Mouse (Mus musculus): Measurements from ENCODE around the gene Slc10a1. TPM values are rescaled to one million over a fixed set of nuclear protein-coding genes. Genes with fewer than 3 reads are reported as not detected.
"Not testable (repeated sequence)": the region's sequence is repeated elsewhere in the genome, so short reads cannot be mapped to it uniquely, and the experiment has no call there.

The Slc10a1 gene
- total and polyA plus RNA-seq, 2 experiments = 508 to 1,387 TPM

DNA sequence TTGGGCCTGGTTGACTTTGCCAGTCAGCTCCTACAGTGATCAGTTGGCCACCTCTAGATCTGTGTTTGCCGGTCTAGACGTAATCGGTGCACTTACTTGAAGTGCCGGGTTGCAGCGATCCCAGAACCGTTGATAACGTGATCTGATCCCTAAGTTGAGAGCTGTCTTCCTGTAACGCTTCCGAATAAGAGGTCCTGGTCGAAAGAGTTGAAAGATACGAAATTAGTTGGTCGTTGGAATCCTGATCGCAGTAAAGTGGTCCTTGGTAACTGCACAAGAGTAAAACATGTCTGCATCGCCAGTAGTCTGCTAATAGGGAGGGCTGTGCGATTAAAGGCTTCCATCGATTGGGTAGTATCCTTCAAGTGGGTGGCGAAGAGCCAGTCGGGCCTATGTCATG lies 20.3 kb downstream of the Slc10a1 start:
- DNase-seq (ENCODE audit: extremely low read depth, low read depth, low spot score) = peak; percentile 61
- 33% methylated on average over 18 of the region's 18 CpGs for WGBS
- H3K4me1 ChIP-seq (ENCODE audit: control insufficient read depth, insufficient read depth, low read length) = peaks cover 23% of the 10 kb centered on the region
- TF ChIP-seq POLR2A (IDR thresholded peaks at IDR 0.05; ENCODE audit: extremely low read depth, insufficient read depth, low read length) (no peak), CTCF (IDR thresholded peaks at IDR 0.05; ENCODE audit: low read depth, low read length) (no peak)
- H3K9ac ChIP-seq (ENCODE audit: low read depth, low read length) = peak overlapping the region; percentile 58
- peak overlapping the region; percentile 44 for H3K4me3 ChIP-seq (ENCODE audit: insufficient read depth, low read depth, low read length)
- no peaks in the 10 kb centered on the region for H3K27me3 ChIP-seq (ENCODE audit: control insufficient read depth, insufficient read depth, low read length)
- peaks cover 15% of the 10 kb centered on the region for H3K79me2 ChIP-seq (ENCODE audit: control insufficient read depth, insufficient read depth, low read length)
- peaks cover 56% of the 10 kb centered on the region for H3K36me3 ChIP-seq (ENCODE audit: control insufficient read depth, insufficient read depth, low read length)
- peak overlapping the region; percentile 3 for H3K27ac ChIP-seq (replicated peaks; ENCODE audit: insufficient read depth, low read depth, low read length)

DNA sequence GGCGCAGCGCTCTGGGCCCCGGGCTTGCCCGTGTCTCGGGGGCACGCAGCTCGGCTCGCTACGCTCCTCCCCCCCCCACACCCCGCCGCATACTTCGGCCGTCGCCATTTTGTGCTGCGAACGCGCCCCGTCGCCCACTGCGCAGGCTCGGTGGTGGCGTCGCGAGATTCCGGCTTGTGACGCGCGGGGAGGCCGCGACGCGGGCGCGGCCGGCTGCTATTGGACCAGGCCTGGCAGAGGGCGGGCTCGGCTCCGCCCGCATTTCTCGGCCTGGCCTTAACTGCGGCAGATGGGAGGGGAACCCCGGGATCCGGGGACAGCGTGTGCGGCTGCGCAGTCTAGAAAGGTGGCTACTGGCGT lies 22.5 kb downstream of the Slc10a1 start:
- WGBS = under 1% methylated on average over 38 of the region's 47 CpGs
- Histone ChIP-seq H3K27ac (replicated peaks; ENCODE audit: insufficient read depth, low read depth, low read length) (peak overlapping the region; percentile 96), H3K79me2 (ENCODE audit: control insufficient read depth, insufficient read depth, low read length) (peaks cover 15% of the 10 kb centered on the region), H3K9ac (ENCODE audit: low read depth, low read length) (peak overlapping the region; percentile 97), H3K4me1 (ENCODE audit: control insufficient read depth, insufficient read depth, low read length) (peaks cover 17% of the 10 kb centered on the region), H3K27me3 (ENCODE audit: control insufficient read depth, insufficient read depth, low read length) (no peaks in the 10 kb centered on the region), H3K4me3 (ENCODE audit: insufficient read depth, low read depth, low read length) (peak overlapping the region; percentile 93), H3K36me3 (ENCODE audit: control insufficient read depth, insufficient read depth, low read length) (peaks cover 37% of the 10 kb centered on the region)
- peak; percentile 22 for TF ChIP-seq POLR2A (IDR thresholded peaks at IDR 0.05; ENCODE audit: extremely low read depth, insufficient read depth, low read length)
- no peak for TF ChIP-seq CTCF (IDR thresholded peaks at IDR 0.05; ENCODE audit: low read depth, low read length)
- DNase-seq (ENCODE audit: extremely low read depth, low read depth, low spot score) = peak; percentile 76

DNA sequence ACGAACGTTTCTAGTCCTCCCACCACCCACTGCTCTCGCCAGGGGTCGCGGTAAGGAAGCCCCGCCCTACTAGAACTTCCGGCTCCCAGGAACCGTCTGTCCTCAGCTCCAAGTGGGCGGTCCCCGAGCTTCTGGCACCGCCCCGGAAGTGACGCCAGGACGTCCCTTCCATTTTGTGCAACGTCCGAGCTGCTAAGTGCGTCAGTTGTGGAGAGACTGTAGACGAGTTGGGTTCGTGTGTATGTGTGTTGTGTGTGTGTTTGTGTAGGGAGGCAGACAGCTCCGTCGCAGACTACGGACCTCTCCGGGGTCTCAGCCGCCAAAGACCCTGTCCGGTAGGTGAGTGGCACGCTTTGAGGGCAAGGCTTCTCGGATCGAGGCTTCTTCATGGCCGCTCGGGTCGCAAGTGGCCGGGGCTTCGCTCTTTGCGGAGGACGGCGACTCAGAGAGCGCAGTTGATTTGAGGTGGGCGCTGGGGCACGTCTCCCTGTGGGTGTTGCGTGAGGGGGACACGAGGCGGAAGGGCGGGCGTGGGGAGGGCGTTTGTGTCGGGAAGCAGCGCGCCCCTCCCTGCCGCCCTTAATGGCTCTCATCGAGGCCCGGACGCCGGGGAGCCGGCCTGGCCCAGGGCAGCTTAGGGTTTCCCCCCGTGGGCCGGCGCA lies 23.0 kb downstream of the Slc10a1 start, which contains the start of gene Srsf5:
Gene Srsf5, plus strand, starts transcription at position 171 of the 662 bp plus-strand sequence.
- Histone ChIP-seq H3K27ac (replicated peaks; ENCODE audit: insufficient read depth, low read depth, low read length) (peak within 1 kb of the TSS; percentile 96), H3K27me3 (ENCODE audit: control insufficient read depth, insufficient read depth, low read length) (no peaks in the 10 kb centered on the region), H3K79me2 (ENCODE audit: control insufficient read depth, insufficient read depth, low read length) (peaks cover 15% of the 10 kb centered on the region), H3K4me3 (ENCODE audit: insufficient read depth, low read depth, low read length) (peak within 1 kb of the TSS; percentile 93), H3K9ac (ENCODE audit: low read depth, low read length) (peak within 1 kb of the TSS; percentile 97), H3K36me3 (ENCODE audit: control insufficient read depth, insufficient read depth, low read length) (peaks cover 32% of the 10 kb centered on the region), H3K4me1 (ENCODE audit: control insufficient read depth, insufficient read depth, low read length) (peaks cover 15% of the 10 kb centered on the region)
- peak; percentile 89 for DNase-seq (ENCODE audit: extremely low read depth, low read depth, low spot score)
- WGBS = under 1% methylated on average over 57 of the region's 57 CpGs
- TF ChIP-seq CTCF (IDR thresholded peaks at IDR 0.05; ENCODE audit: low read depth, low read length) (peak; percentile 33; the same call in 1 of the 2 replicates), POLR2A (IDR thresholded peaks at IDR 0.05; ENCODE audit: extremely low read depth, insufficient read depth, low read length) (peak; percentile 94)

DNA sequence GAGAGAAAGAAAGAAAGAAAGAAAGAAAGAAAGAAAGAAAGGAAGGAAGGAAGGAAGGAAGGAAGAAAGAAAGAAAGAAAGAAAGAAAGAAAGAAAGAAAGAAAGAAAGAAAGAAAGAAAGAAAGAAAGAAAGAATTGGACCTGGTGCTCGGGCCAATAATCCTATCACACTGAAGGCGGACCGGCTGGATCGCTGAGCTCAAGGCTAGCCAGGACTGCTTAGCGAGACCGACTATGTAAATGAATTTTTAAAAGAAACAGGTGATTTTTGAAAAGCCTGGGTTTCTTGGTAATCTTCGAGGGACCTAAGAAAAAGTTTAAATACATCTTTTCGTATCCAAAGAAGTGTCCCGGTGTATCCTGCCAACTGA lies 23.6 kb downstream of the Slc10a1 start:
- peaks cover 15% of the 10 kb centered on the region for H3K79me2 ChIP-seq (ENCODE audit: control insufficient read depth, insufficient read depth, low read length)
- not testable (repeated sequence) for DNase-seq (ENCODE audit: extremely low read depth, low read depth, low spot score); H3K27me3 ChIP-seq (ENCODE audit: control insufficient read depth, insufficient read depth, low read length)
- H3K4me1 ChIP-seq (ENCODE audit: control insufficient read depth, insufficient read depth, low read length) = peaks cover 14% of the 10 kb centered on the region
- peak overlapping the region; percentile 89 for H3K27ac ChIP-seq (replicated peaks; ENCODE audit: insufficient read depth, low read depth, low read length)
- H3K9ac ChIP-seq (ENCODE audit: low read depth, low read length) = peak overlapping the region; percentile 43
- H3K4me3 ChIP-seq (ENCODE audit: insufficient read depth, low read depth, low read length) = peak overlapping the region; percentile 93
- 0% methylated on average over 9 of the region's 9 CpGs for WGBS
- peaks cover 32% of the 10 kb centered on the region for H3K36me3 ChIP-seq (ENCODE audit: control insufficient read depth, insufficient read depth, low read length)

DNA sequence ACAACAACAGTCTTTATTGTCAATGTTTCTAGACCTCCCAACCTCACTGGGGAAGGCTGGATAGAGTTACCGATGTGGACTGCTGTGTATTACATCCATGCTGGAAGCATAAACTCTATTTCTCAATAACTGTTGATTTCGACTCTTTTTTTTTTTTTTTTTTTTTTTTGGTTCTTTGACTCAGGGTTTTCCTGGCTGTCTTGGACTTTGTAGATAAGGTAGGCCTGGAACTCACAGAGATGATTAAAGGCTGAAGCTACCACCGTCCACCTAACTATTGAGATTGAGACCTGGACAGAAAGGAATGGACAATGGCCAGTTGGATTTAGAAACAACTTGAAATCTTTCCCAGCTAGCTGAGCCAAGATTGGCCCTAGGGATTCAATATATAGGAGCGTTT lies 24.3 kb downstream of the Slc10a1 start:
- Histone ChIP-seq H3K79me2 (ENCODE audit: control insufficient read depth, insufficient read depth, low read length) (peaks cover 15% of the 10 kb centered on the region), H3K36me3 (ENCODE audit: control insufficient read depth, insufficient read depth, low read length) (peaks cover 26% of the 10 kb centered on the region), H3K27ac (replicated peaks; ENCODE audit: insufficient read depth, low read depth, low read length) (no peak overlapping the region), H3K9ac (ENCODE audit: low read depth, low read length) (no peak overlapping the region), H3K4me1 (ENCODE audit: control insufficient read depth, insufficient read depth, low read length) (peaks cover 14% of the 10 kb centered on the region), H3K4me3 (ENCODE audit: insufficient read depth, low read depth, low read length) (no peak overlapping the region), H3K27me3 (ENCODE audit: control insufficient read depth, insufficient read depth, low read length) (no peaks in the 10 kb centered on the region)
- peak; percentile 80 for DNase-seq (ENCODE audit: extremely low read depth, low read depth, low spot score)
- 27% methylated on average over 4 of the region's 4 CpGs for WGBS
- TF ChIP-seq POLR2A (IDR thresholded peaks at IDR 0.05; ENCODE audit: extremely low read depth, insufficient read depth, low read length) = no peak

DNA sequence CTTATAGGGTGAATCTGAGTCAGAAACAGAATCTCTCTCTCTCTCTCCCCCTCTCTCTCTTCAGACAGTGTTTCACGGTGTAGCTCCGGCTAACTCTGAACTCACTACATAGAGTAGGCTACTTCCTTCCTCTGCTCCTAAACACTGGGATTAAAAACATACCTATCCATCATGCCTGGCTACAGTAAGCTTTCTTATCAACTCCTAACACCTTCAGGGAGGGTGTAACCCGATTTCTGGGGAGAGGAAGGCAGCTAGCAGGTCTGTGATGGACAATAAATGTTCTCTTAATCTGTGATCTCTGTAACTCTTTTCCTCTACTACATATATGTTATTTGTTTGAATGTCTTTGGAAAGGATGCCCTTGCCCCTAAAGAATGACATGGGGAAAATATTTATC lies 25.1 kb downstream of the Slc10a1 start:
- H3K9ac ChIP-seq (ENCODE audit: low read depth, low read length) = no peak overlapping the region
- no peak for DNase-seq (ENCODE audit: extremely low read depth, low read depth, low spot score)
- H3K36me3 ChIP-seq (ENCODE audit: control insufficient read depth, insufficient read depth, low read length) = peaks cover 20% of the 10 kb centered on the region
- no peak overlapping the region for H3K4me3 ChIP-seq (ENCODE audit: insufficient read depth, low read depth, low read length)
- no peak overlapping the region for H3K27ac ChIP-seq (replicated peaks; ENCODE audit: insufficient read depth, low read depth, low read length)
- 84% methylated on average over 3 of the region's 3 CpGs for WGBS
- H3K27me3 ChIP-seq (ENCODE audit: control insufficient read depth, insufficient read depth, low read length) = no peaks in the 10 kb centered on the region
- H3K4me1 ChIP-seq (ENCODE audit: control insufficient read depth, insufficient read depth, low read length) = peaks cover 10% of the 10 kb centered on the region
- H3K79me2 ChIP-seq (ENCODE audit: control insufficient read depth, insufficient read depth, low read length) = peaks cover 15% of the 10 kb centered on the region
- TF ChIP-seq POLR2A (IDR thresholded peaks at IDR 0.05; ENCODE audit: extremely low read depth, insufficient read depth, low read length) (no peak), CTCF (IDR thresholded peaks at IDR 0.05; ENCODE audit: low read depth, low read length) (no peak)

All from liver, adult 2 months (tissue).